9 mouse cellular contexts compared by ENCODE assay signal in genomic region chr5:113870393-113871040, GRCm38 (mm10). TPM values are rescaled to one million over a fixed set of nuclear protein-coding genes. Genes with fewer than 3 reads are reported as not detected.
DNase-seq lines count a peak whose midpoint lies in the region; ATAC-seq and TF ChIP-seq lines count a peak whose summit lies in the region.
"Had no signal": no experiment of that assay in that cellular context is flagged by ENCODE, and none has a peak within 500 bp of the region (broad histone marks: within the 10 kb centered on the region; RNA-seq: fewer than 3 reads in every experiment).

No protein-coding gene starts in this region.

- no peak for TF ChIP-seq CTCF in left cerebral cortex, adult 2 months (IDR thresholded peaks at IDR 0.05)

- H3K4me2 ChIP-seq in forebrain, embryonic 15.5 days (replicated peaks): no peak overlapping the region
- no peak overlapping the region for H3K4me2 ChIP-seq in kidney, embryonic 14.5 days (replicated peaks; ENCODE audit: low read depth, low read length)
- no peak overlapping the region for H3K4me2 ChIP-seq in neural tube, embryonic 13.5 days

- H3K4me1 ChIP-seq in forebrain, embryonic 15.5 days: peaks cover 72% of the 10 kb centered on the region
- H3K4me1 ChIP-seq in kidney, embryonic 14.5 days (ENCODE audit: control insufficient read depth, insufficient read depth, low read length): peaks cover 68% of the 10 kb centered on the region
- peaks cover 86% of the 10 kb centered on the region for H3K4me1 ChIP-seq in neural tube, embryonic 13.5 days (replicated peaks)

- H3K36me3 ChIP-seq in forebrain, embryonic 15.5 days: peaks cover 6% of the 10 kb centered on the region; the same call in 1 of the 2 replicates
- peaks cover 2% of the 10 kb centered on the region for H3K36me3 ChIP-seq in kidney, embryonic 14.5 days (ENCODE audit: control insufficient read depth, insufficient read depth, low read length)
- H3K36me3 ChIP-seq in neural tube, embryonic 13.5 days: peaks cover 8% of the 10 kb centered on the region; the same call in 1 of the 2 replicates

- no peak overlapping the region for H3K4me3 ChIP-seq in left cerebral cortex, adult 2 months
- H3K4me3 ChIP-seq in forebrain, embryonic 15.5 days: no peak overlapping the region
- H3K4me3 ChIP-seq in kidney, embryonic 14.5 days (ENCODE audit: low read length): no peak overlapping the region
- H3K4me3 ChIP-seq in neural tube, embryonic 13.5 days: no peak overlapping the region

- 0 out of 2 replicates have a peak overlapping the region, but pooled peaks have one; percentile 16 for H3K9ac ChIP-seq in forebrain, embryonic 15.5 days (replicated peaks)
- no peak overlapping the region for H3K9ac ChIP-seq in kidney, embryonic 14.5 days (ENCODE audit: low read depth, low read length)
- H3K9ac ChIP-seq in neural tube, embryonic 13.5 days: peak overlapping the region; percentile 46

- ATAC-seq in forebrain, embryonic 15.5 days (replicated peaks): no peak
- ATAC-seq in kidney, embryonic 14.5 days (ENCODE audit: low FRiP score, low TSS enrichment): no peak
- no peak for ATAC-seq in neural tube, embryonic 13.5 days (ENCODE audit: low read depth)

- no peaks in the 10 kb centered on the region for H3K9me3 ChIP-seq in forebrain, embryonic 15.5 days
- H3K9me3 ChIP-seq in kidney, embryonic 14.5 days (ENCODE audit: control insufficient read depth, low read length): peaks cover 1% of the 10 kb centered on the region; the same call in 1 of the 2 replicates
- no peaks in the 10 kb centered on the region for H3K9me3 ChIP-seq in neural tube, embryonic 13.5 days

- no peaks in the 10 kb centered on the region for H3K27me3 ChIP-seq in forebrain, embryonic 15.5 days
- no peaks in the 10 kb centered on the region for H3K27me3 ChIP-seq in kidney, embryonic 14.5 days (ENCODE audit: control insufficient read depth, insufficient read depth, low read length)
- H3K27me3 ChIP-seq in neural tube, embryonic 13.5 days: no peaks in the 10 kb centered on the region

- intact Hi-C loops in left cerebral cortex, adult 2 months (cut with DNase I): no loop called here
- intact Hi-C loops in left cerebral cortex, postnatal 14 days (cut with DNase I): loop anchor here (5.0 kb wide), 1 partner anchor 37 kb away; the partner anchor contains the start of gene Coro1c
- intact Hi-C loops in left cerebral cortex, postnatal 25 days (cut with DNase I): no loop called here

- 32% methylated on average over 21 of the region's 21 CpGs for WGBS in forebrain, embryonic 15.5 days
- 35% methylated on average over 21 of the region's 21 CpGs for WGBS in kidney, embryonic 14.5 days
- WGBS in neural tube, embryonic 13.5 days: 26% methylated on average over 21 of the region's 21 CpGs

- DNase-seq in left cerebral cortex, adult 2 months (ENCODE audit: extremely low spot score in 1 of 2, low spot score in 2 of 2): no peak
- no peak for DNase-seq in left cerebral cortex, postnatal 14 days (ENCODE audit: low spot score in 2 of 2)
- DNase-seq in urinary bladder, postnatal 14 days (ENCODE audit: low spot score): no peak
- DNase-seq in left cerebral cortex, postnatal 25 days (ENCODE audit: low spot score in 2 of 2): no peak
- DNase-seq in right cerebral cortex, adult 2 months (ENCODE audit: low spot score in 2 of 2): no peak
- DNase-seq: right cerebral cortex, postnatal 25 days had no signal

- 0 out of 2 replicates have a peak overlapping the region, but pooled peaks have one; percentile 75 for H3K27ac ChIP-seq in left cerebral cortex, adult 2 months
- H3K27ac ChIP-seq in forebrain, embryonic 15.5 days (replicated peaks): peak overlapping the region; percentile 98
- H3K27ac ChIP-seq in kidney, embryonic 14.5 days (ENCODE audit: low read depth, low read length): peak overlapping the region; percentile 43; the same call in 1 of the 2 replicates
- peak overlapping the region; percentile 99 for H3K27ac ChIP-seq in neural tube, embryonic 13.5 days (replicated peaks)

RNA-seq across cellular contexts. Expression of gene Coro1c, which starts 38.0 kb away (rescaled TPM):
- 10 to 100 TPM; 77.9 to 84.3 TPM for total RNA-seq in left cerebral cortex, adult 2 months (2021)
- 100 to 1,000 TPM in 1 of 2 experiments, 10 to 100 TPM in 1; 97.7 to 102 TPM for total RNA-seq in left cerebral cortex, postnatal 14 days (2021)
- 221 and 224 TPM in 2 replicates for polyA plus RNA-seq in forebrain, embryonic 15.5 days (2015; fragmentation: Nextera tagmentation; extraction: Ambion mirVana)
- 42.1 and 108 TPM in 2 replicates for polyA plus RNA-seq in kidney, embryonic 14.5 days (2014; fragmentation: Nextera tagmentation; extraction: Ambion mirVana)
- polyA plus RNA-seq in neural tube, embryonic 13.5 days (2015; fragmentation: Nextera tagmentation; extraction: Ambion mirVana): 183 and 200 TPM in 2 replicates
- total RNA-seq in left cerebral cortex, postnatal 25 days (2021): 10 to 100 TPM; 76.1 to 77.5 TPM

RNA-seq across cellular contexts. Expression of gene Selplg, which starts 38.1 kb away (rescaled TPM):
- total RNA-seq in left cerebral cortex, adult 2 months (2021): 10 to 100 TPM; 25.7 to 28.3 TPM
- 10 to 100 TPM; 25.9 to 27.2 TPM for total RNA-seq in left cerebral cortex, postnatal 14 days (2021)
- 1.8 TPM in 2 replicates for polyA plus RNA-seq in forebrain, embryonic 15.5 days (2015; fragmentation: Nextera tagmentation; extraction: Ambion mirVana)
- polyA plus RNA-seq in kidney, embryonic 14.5 days (2014; fragmentation: Nextera tagmentation; extraction: Ambion mirVana): 1.2 and 1.4 TPM in 2 replicates
- polyA plus RNA-seq in neural tube, embryonic 13.5 days (2015; fragmentation: Nextera tagmentation; extraction: Ambion mirVana): 1.9 and 2.5 TPM in 2 replicates
- 10 to 100 TPM; 30.2 to 32.9 TPM for total RNA-seq in left cerebral cortex, postnatal 25 days (2021)

Comparison
In these comparisons a context has a peak if more than half of its experiments do, and no peak if none do; other contexts are left out.
1. H3K27ac ChIP-seq: peak in every context shown above with its lines; median percentile 99 in neural tube, embryonic 13.5 days; 98 in forebrain, embryonic 15.5 days; 75 in left cerebral cortex, adult 2 months; 43 in kidney, embryonic 14.5 days.